Mouse (Mus musculus): ENCODE results near the gene Gphn.

- TF ChIP-seq CTCF (IDR thresholded peaks at IDR 0.05; ENCODE audit: low read depth, low read length) (0 out of 2 replicates have a peak, but pooled peaks have one; percentile 0), POLR2A (IDR thresholded peaks at IDR 0.05; ENCODE audit: extremely low read depth, insufficient read depth, low read length) (peak; percentile 76; the same call in 1 of the 2 replicates)
Measured at GRCm38 (mm10) chr12:78225707-78226518, at the start of gene Gphn.

All from liver, adult 2 months (tissue).